Mouse (Mus musculus): ENCODE measurements around the gene Ppp1r3f.

Gene Ppp1r3f

GRCm38 (mm10) chrX:7574087-7574884, at the start of gene Ppp1r3f:
Gene Ppp1r3f (minus strand): TSS chrX:7574283.
- peak; percentile 96 for DNase-seq (ENCODE audit: low spot score)

GRCm38 (mm10) chrX:7617889-7618551, 43.9 kb upstream of the Ppp1r3f start:
- no peak for DNase-seq (ENCODE audit: low spot score)

GRCm38 (mm10) chrX:7610536-7611258, 36.6 kb upstream of the Ppp1r3f start:
- no peak for DNase-seq (ENCODE audit: low spot score)

GRCm38 (mm10) chrX:7610035-7610434, 36.0 kb upstream of the Ppp1r3f start:
- DNase-seq (ENCODE audit: low spot score): no peak

GRCm38 (mm10) chrX:7606783-7607182, 32.7 kb upstream of the Ppp1r3f start, which contains the start of gene Cacna1f:
Gene Cacna1f (plus strand): TSS chrX:7607083.
- no peak for DNase-seq (ENCODE audit: low spot score)

GRCm38 (mm10) chrX:7605575-7605941, 31.5 kb upstream of the Ppp1r3f start:
- no peak for DNase-seq (ENCODE audit: low spot score)

GRCm38 (mm10) chrX:7604879-7605574, 30.9 kb upstream of the Ppp1r3f start, which contains the start of gene Ccdc22:
Gene Ccdc22 (minus strand): TSS chrX:7605517.
- DNase-seq (ENCODE audit: low spot score): peak; percentile 51

GRCm38 (mm10) chrX:7604004-7604403, 29.9 kb upstream of the Ppp1r3f start:
- no peak for DNase-seq (ENCODE audit: low spot score)

GRCm38 (mm10) chrX:7595371-7595770, 21.3 kb upstream of the Ppp1r3f start:
- no peak for DNase-seq (ENCODE audit: low spot score)

GRCm38 (mm10) chrX:7586356-7586755, 12.3 kb upstream of the Ppp1r3f start:
- no peak for DNase-seq (ENCODE audit: low spot score)

GRCm38 (mm10) chrX:7583881-7584280, 9.8 kb upstream of the Ppp1r3f start:
- no peak for DNase-seq (ENCODE audit: low spot score)

GRCm38 (mm10) chrX:7581151-7581550, 7.1 kb upstream of the Ppp1r3f start:
- no peak for DNase-seq (ENCODE audit: low spot score)

- no peak for DNase-seq (ENCODE audit: low spot score)
Observed at GRCm38 (mm10) chrX:7574885-7575231, 775 bp upstream of the Ppp1r3f start.

GRCm38 (mm10) chrX:7573176-7574086, 652 bp downstream of the Ppp1r3f start, which contains the start of gene Foxp3:
Gene Foxp3 (plus strand): TSS chrX:7573644.
- DNase-seq (ENCODE audit: low spot score): no peak

GRCm38 (mm10) chrX:7572466-7572865, 1.6 kb downstream of the Ppp1r3f start:
- no peak for DNase-seq (ENCODE audit: low spot score)

- DNase-seq (ENCODE audit: low spot score): no peak
Observed at GRCm38 (mm10) chrX:7571565-7572136, 2.4 kb downstream of the Ppp1r3f start.

- DNase-seq (ENCODE audit: low spot score): no peak
Observed at GRCm38 (mm10) chrX:7570481-7571175, 3.5 kb downstream of the Ppp1r3f start.

GRCm38 (mm10) chrX:7567491-7567890, 6.6 kb downstream of the Ppp1r3f start:
- no peak for DNase-seq (ENCODE audit: low spot score)

- DNase-seq (ENCODE audit: low spot score): no peak
Observed at GRCm38 (mm10) chrX:7566352-7566751, 7.7 kb downstream of the Ppp1r3f start.

GRCm38 (mm10) chrX:7563076-7563475, 11.0 kb downstream of the Ppp1r3f start:
- no peak for DNase-seq (ENCODE audit: low spot score)

Measured in layer of hippocampus, adult 9-10 months (tissue).